Mouse (Mus musculus) erythroblast, embryonic 14.5 days (primary cell): ENCODE data around the gene Twsg1. TPM values are rescaled to one million over a fixed set of nuclear protein-coding genes. Genes with fewer than 3 reads are reported as not detected.

Experiments
- H3K27me3 ChIP-seq: 2 replicates; pipeline ENCODE4 v1.6.1; 2012; ENCODE audit warnings: inconsistent platforms; ENCODE audit not compliant: control insufficient read depth
- H3K36me3 ChIP-seq: 2 replicates; pipeline ENCODE4 v1.6.1; 2012; ENCODE audit warnings: mild to moderate bottlenecking, inconsistent platforms; ENCODE audit not compliant: control insufficient read depth
- H3K4me1 ChIP-seq: 2 replicates; pipeline ENCODE4 v1.6.1; 2012; ENCODE audit warnings: inconsistent platforms; ENCODE audit not compliant: control insufficient read depth
- H3K4me3 ChIP-seq: replicated peaks from 2 replicates; pipeline ENCODE3; 2012; ENCODE audit warnings: moderate library complexity, mild to moderate bottlenecking, inconsistent platforms
- H3K9me3 ChIP-seq: 2 replicates; pipeline ENCODE4 v1.6.1; 2012; ENCODE audit warnings: low read length, inconsistent platforms, mixed read lengths; ENCODE audit not compliant: control insufficient read depth
- GATA1 ChIP-seq: IDR thresholded peaks from 2 replicates; pipeline ENCODE4 v1.6.1; 2012; ENCODE audit warnings: low read length, inconsistent platforms, mixed read lengths
- TAL1 ChIP-seq: IDR thresholded peaks from 3 replicates; pipeline ENCODE4 v1.6.1; 2012; ENCODE audit warnings: low read length, inconsistent platforms, mixed read lengths
- polyA plus RNA-seq: library from polyadenylated mRNA; stranded (reverse); fragments of >175 nt; gene quantifications from 2 replicates; pipeline ENCODE4 v1.2.3, GENCODE M21; 2012

The Twsg1 gene
- polyA plus RNA-seq, 1 experiment = 0.20 TPM

- TF ChIP-seq GATA1 (no peak), TAL1 (no peak)
- Histone ChIP-seq H3K4me1 (peaks cover 10% of the 10 kb centered on the region), H3K4me3 (no peak overlapping the region), H3K36me3 (no peaks in the 10 kb centered on the region), H3K9me3 (peaks cover 12% of the 10 kb centered on the region), H3K27me3 (no peaks in the 10 kb centered on the region)
These were observed 44.6 kb downstream of the Twsg1 start for GRCm38 (mm10) chr17:65906313-65906894.

DNA sequence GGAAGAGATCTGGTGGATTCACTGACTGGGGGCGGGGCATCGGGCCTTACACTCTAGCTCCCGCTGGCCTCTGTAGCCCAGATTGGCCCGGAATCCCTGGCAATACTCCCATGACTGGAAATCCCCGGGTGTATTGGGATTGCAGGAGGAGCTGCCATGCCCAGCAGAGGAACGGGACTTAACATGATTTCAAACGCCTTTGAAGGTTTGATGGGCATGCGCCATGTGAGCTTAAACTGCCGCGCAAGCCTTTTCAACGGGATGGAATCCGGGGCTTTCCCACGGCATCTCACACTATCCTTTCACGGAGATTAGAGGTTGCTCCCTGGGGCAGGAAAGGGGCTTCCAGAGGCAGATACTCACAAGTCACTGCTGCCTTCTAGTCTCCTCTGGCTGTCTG lies 45.8 kb downstream of the Twsg1 start:
- Histone ChIP-seq H3K9me3 (peaks cover 12% of the 10 kb centered on the region), H3K36me3 (no peaks in the 10 kb centered on the region), H3K27me3 (no peaks in the 10 kb centered on the region), H3K4me1 (peaks cover 10% of the 10 kb centered on the region), H3K4me3 (no peak overlapping the region)
- no peak for TF ChIP-seq TAL1
- TF ChIP-seq GATA1 = no peak

DNA sequence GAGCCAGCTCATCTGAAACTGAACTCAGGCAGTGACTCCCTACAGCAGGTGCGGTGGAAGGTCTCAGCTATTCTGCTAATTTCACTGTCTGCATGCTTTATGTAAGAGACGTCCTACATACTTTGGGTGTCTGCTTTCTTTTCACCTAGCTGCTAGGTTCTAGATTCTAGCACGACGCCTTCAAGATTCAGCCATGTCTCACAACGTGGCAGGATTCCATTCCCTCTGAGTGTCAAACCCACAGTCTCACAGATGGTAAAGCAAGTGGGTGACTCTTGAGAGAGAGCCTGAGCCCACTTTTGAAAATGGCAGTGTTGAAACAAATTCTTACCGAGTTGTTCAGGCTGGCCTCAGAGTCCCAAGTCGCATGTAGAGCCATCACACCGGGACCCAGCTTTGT lies 47.2 kb downstream of the Twsg1 start:
- Histone ChIP-seq H3K4me3 (no peak overlapping the region), H3K27me3 (no peaks in the 10 kb centered on the region), H3K36me3 (no peaks in the 10 kb centered on the region), H3K4me1 (peaks cover 10% of the 10 kb centered on the region), H3K9me3 (peaks cover 12% of the 10 kb centered on the region)
- TF ChIP-seq GATA1 = no peak
- TF ChIP-seq TAL1 = no peak

DNA sequence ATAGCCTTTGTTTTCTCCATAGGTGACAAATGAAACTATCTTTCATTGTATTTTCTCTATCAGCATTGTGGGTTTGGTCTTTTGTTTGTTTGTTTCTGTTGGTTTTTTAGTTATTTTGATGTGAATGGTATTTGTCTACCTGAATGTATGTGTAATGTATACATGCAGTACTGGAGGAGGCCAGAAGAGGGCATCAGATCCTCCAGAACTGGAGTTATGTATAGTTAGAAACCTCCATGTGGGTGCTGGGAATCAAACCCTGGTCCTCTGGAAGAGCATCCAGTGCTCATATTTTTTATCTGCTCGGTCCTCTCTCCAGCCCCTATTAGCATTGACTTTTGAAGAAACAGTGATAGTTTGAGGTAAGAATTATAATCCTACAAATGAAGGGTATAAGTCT lies 48.0 kb downstream of the Twsg1 start:
- no peak for TF ChIP-seq GATA1
- TF ChIP-seq TAL1 = no peak
- Histone ChIP-seq H3K4me1 (peaks cover 10% of the 10 kb centered on the region), H3K27me3 (no peaks in the 10 kb centered on the region), H3K36me3 (no peaks in the 10 kb centered on the region), H3K9me3 (peaks cover 12% of the 10 kb centered on the region), H3K4me3 (no peak overlapping the region)

DNA sequence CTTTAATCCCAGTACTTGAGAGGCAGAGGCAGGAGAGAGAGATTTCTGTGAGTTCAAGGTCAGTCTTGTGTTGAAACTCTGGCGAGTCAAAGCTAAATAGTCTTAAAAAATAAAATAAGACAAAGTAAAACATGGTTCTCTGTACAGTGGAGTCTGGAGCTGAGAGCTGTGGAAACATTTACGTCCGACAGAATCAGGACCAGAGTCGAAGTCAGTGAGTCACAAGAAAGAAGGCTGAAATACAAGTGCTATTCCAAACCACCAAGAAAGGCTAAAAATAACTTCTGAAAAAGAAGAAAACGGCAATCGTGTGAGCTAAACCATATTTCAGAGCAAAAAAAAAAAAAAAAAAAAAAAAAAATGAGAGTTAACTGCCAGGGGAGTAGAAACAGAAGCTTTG lies 48.7 kb downstream of the Twsg1 start:
- TF ChIP-seq TAL1 (no peak), GATA1 (no peak)
- peaks cover 9% of the 10 kb centered on the region for H3K4me1 ChIP-seq
- H3K36me3 ChIP-seq = no peaks in the 10 kb centered on the region
- peaks cover 12% of the 10 kb centered on the region for H3K9me3 ChIP-seq
- no peak overlapping the region for H3K4me3 ChIP-seq
- no peaks in the 10 kb centered on the region for H3K27me3 ChIP-seq

- TF ChIP-seq GATA1 = no peak
- TF ChIP-seq TAL1 = no peak
- H3K36me3 ChIP-seq = no peaks in the 10 kb centered on the region
- H3K27me3 ChIP-seq = no peaks in the 10 kb centered on the region
- no peak overlapping the region for H3K4me3 ChIP-seq
- no peaks in the 10 kb centered on the region for H3K4me1 ChIP-seq
- no peaks in the 10 kb centered on the region for H3K9me3 ChIP-seq
These were observed 55.0 kb downstream of the Twsg1 start for GRCm38 (mm10) chr17:65896016-65896415.

DNA sequence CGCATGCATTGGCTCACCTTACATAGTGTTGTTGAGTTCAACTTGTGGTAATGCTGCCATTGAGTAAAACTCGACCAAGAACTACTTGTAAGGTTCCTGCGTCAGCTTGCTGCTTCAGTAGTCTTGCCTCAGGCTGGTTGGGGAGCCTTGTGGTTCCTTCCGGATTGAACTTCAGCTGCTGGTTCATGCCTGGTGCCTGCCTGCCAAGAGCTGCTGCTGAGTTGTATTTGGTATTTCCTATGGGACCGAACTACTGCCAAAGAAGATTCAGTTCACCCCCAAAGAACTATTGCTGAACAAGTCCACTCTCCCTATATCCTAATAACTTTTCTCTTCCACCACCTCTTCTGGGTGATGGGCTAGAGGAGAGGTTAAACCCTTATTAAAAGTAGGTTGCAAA lies 61.5 kb downstream of the Twsg1 start:
- Histone ChIP-seq H3K4me1 (peaks cover 18% of the 10 kb centered on the region), H3K9me3 (no peaks in the 10 kb centered on the region), H3K27me3 (no peaks in the 10 kb centered on the region), H3K4me3 (no peak overlapping the region), H3K36me3 (no peaks in the 10 kb centered on the region)
- no peak for TF ChIP-seq TAL1
- TF ChIP-seq GATA1 = no peak

DNA sequence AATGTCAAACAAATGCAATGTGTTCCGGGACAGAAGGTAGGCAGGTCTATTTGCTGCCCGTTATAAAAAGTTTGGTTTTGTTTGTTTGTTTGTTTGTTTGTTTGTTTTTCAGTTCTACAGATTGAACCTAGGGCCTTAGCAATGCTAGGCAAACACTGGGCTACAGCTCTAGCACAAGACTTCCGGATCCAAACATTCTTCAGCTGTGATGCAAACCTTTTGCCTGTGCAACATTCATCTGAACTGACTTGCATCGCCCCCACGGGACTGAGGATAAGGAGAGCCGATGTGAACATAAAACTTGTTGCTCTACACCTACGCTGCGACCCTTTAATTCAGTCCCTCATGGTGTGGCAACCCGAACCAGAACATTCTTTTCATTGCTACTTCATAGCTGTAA lies 64.5 kb downstream of the Twsg1 start:
- H3K27me3 ChIP-seq = no peaks in the 10 kb centered on the region
- no peaks in the 10 kb centered on the region; the same call in 1 of the 2 replicates for H3K36me3 ChIP-seq
- no peak for TF ChIP-seq TAL1
- no peak for TF ChIP-seq GATA1
- H3K9me3 ChIP-seq = no peaks in the 10 kb centered on the region
- H3K4me3 ChIP-seq = peak overlapping the region; percentile 92
- peaks cover 40% of the 10 kb centered on the region for H3K4me1 ChIP-seq

GRCm38 (mm10) chr17:65885697-65886529 lies 65.1 kb downstream of the Twsg1 start, which contains the start of gene Ralbp1:
Gene Ralbp1, minus strand, starts transcription at chr17:65885798.
- Histone ChIP-seq H3K27me3 (no peaks in the 10 kb centered on the region), H3K4me3 (peak within 1 kb of the TSS; percentile 92), H3K9me3 (no peaks in the 10 kb centered on the region), H3K36me3 (no peaks in the 10 kb centered on the region; the same call in 1 of the 2 replicates), H3K4me1 (peaks cover 45% of the 10 kb centered on the region)
- no peak for TF ChIP-seq TAL1
- no peak for TF ChIP-seq GATA1
